Mouse (Mus musculus) cortical plate, adult 2 months (tissue): ENCODE measurements around the gene Fam214b.

Experiments
- CTCF ChIP-seq: fragments of 200-500 bp; IDR thresholded peaks from 2 replicates; pipeline ENCODE4 v1.5.1; 2011; ENCODE audit warnings: mild to moderate bottlenecking, control low read depth, low read length; ENCODE audit not compliant: insufficient read depth; ENCODE audit errors: extremely low read depth
- POLR2A ChIP-seq: fragments of 200-500 bp; IDR thresholded peaks from 2 replicates; pipeline ENCODE4 v1.6.1; 2011; ENCODE audit warnings: mild to moderate bottlenecking, low read length, control low read depth; ENCODE audit not compliant: insufficient read depth; ENCODE audit errors: extremely low read depth

DNA sequence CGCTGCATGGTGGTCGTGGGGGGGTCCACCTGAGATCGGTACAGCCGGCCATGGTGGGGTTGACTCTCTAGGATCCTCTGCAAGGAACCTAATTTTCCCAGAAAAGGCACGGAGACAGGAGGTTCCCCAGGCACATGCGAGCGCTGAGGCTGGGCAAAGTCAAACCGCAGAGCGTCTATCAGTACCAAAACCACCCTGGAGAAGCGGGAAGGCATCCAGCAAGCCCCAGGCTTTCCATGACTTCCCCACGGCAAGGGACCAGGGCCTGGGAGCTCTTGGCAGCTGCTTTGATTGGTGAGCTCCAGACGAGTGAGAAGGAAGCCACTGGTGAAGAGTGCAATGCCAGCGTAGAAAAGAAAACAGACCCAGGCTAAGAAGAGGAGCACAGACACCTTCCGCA lies 21.3 kb downstream of the Fam214b start:
- TF ChIP-seq POLR2A (no peak), CTCF (no peak)
